Mouse (Mus musculus): ENCODE results near the gene Pcdh15.
A peak's percentile ranks its signal among the peaks of the same experiment; 100 is the strongest.

Pcdh15 gene

GRCm38 (mm10) chr10:73098966-73099845 is at the start of gene Pcdh15:
TSS of gene Pcdh15 (plus strand) at chr10:73099342.
- no peak for DNase-seq (ENCODE audit: low spot score)

GRCm38 (mm10) chr10:73052074-73052473 is 47.1 kb upstream of the Pcdh15 start:
- DNase-seq (ENCODE audit: low spot score) = no peak

- no peak for DNase-seq (ENCODE audit: low spot score)
Measured at GRCm38 (mm10) chr10:73059726-73060230, 39.4 kb upstream of the Pcdh15 start.

GRCm38 (mm10) chr10:73086703-73087102 is 12.4 kb upstream of the Pcdh15 start:
- no peak for DNase-seq (ENCODE audit: low spot score)

GRCm38 (mm10) chr10:73096531-73097135 is 2.5 kb upstream of the Pcdh15 start:
- no peak for DNase-seq (ENCODE audit: low spot score)

- no peak for DNase-seq (ENCODE audit: low spot score)
Measured at GRCm38 (mm10) chr10:73097176-73097575, 2.0 kb upstream of the Pcdh15 start.

GRCm38 (mm10) chr10:73097979-73098378 is 1.2 kb upstream of the Pcdh15 start:
- peak; percentile 47 for DNase-seq (ENCODE audit: low spot score)

GRCm38 (mm10) chr10:73099846-73100241 is 702 bp downstream of the Pcdh15 start:
- no peak for DNase-seq (ENCODE audit: low spot score)

GRCm38 (mm10) chr10:73103383-73103994 is 4.3 kb downstream of the Pcdh15 start:
- no peak for DNase-seq (ENCODE audit: low spot score)

- no peak for DNase-seq (ENCODE audit: low spot score)
Measured at GRCm38 (mm10) chr10:73105893-73106292, 6.8 kb downstream of the Pcdh15 start.

- no peak for DNase-seq (ENCODE audit: low spot score)
Measured at GRCm38 (mm10) chr10:73137985-73138384, 38.8 kb downstream of the Pcdh15 start.

- DNase-seq (ENCODE audit: low spot score) = no peak
Measured at GRCm38 (mm10) chr10:73147543-73147942, 48.4 kb downstream of the Pcdh15 start.

GRCm38 (mm10) chr10:73147978-73148377 is 48.8 kb downstream of the Pcdh15 start:
- no peak for DNase-seq (ENCODE audit: low spot score)

- DNase-seq (ENCODE audit: low spot score) = no peak
Measured at GRCm38 (mm10) chr10:73154544-73154943, 55.4 kb downstream of the Pcdh15 start.

GRCm38 (mm10) chr10:73161757-73162156 is 62.6 kb downstream of the Pcdh15 start:
- DNase-seq (ENCODE audit: low spot score) = no peak

- DNase-seq (ENCODE audit: low spot score) = no peak
Measured at GRCm38 (mm10) chr10:73216001-73216400, 116.9 kb downstream of the Pcdh15 start.

- no peak for DNase-seq (ENCODE audit: low spot score)
Measured at GRCm38 (mm10) chr10:73242294-73242693, 143.2 kb downstream of the Pcdh15 start.

- DNase-seq (ENCODE audit: low spot score) = no peak
Measured at GRCm38 (mm10) chr10:73280438-73280837, 181.3 kb downstream of the Pcdh15 start.

- DNase-seq (ENCODE audit: low spot score) = no peak
Measured at GRCm38 (mm10) chr10:73296456-73296855, 197.3 kb downstream of the Pcdh15 start.

GRCm38 (mm10) chr10:73301951-73302350 is 202.8 kb downstream of the Pcdh15 start:
- no peak for DNase-seq (ENCODE audit: low spot score)

GRCm38 (mm10) chr10:73306677-73307076 is 207.5 kb downstream of the Pcdh15 start:
- DNase-seq (ENCODE audit: low spot score) = no peak

- no peak for DNase-seq (ENCODE audit: low spot score)
Measured at GRCm38 (mm10) chr10:73326861-73327260, 227.7 kb downstream of the Pcdh15 start.

GRCm38 (mm10) chr10:73333426-73333825 is 234.3 kb downstream of the Pcdh15 start:
- no peak for DNase-seq (ENCODE audit: low spot score)

All from ovary, postnatal 36 days (tissue).